Mouse (Mus musculus): Measurements from ENCODE around the gene St14.
"Not testable (repeated sequence)": the region's sequence is repeated elsewhere in the genome, so short reads cannot be mapped to it uniquely, and the experiment has no call there.

St14 gene

GRCm38 (mm10) chr9:31131205-31131968, at the start of gene St14:
St14 (minus strand) TSS chr9:31131853.
- in situ Hi-C loops (cut with MboI, MseI), result no loop called here

DNA sequence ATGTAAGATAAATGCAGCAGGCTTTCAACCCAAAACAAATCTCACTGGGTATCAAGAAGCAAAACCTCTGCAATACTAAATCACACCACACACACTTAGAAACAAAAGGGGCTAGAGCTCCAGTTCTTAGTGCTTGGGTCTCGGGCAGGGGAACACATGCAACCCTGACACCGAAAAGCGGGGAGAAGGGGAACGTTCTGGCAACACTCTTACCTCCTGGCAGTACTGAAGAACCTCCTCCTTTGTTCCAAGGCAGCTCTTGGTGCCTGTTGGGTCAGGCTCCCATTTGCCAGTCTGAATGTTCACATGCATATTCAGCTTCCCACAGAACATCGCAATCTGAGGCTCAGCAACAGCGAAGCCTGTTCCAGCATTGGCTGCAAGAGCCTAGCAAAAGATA, 46.0 kb upstream of the St14 start:
- in situ Hi-C loops (cut with MboI, MseI), result loop anchor here (10.0 kb wide), 1 partner anchor 1457 kb away; the partner anchor contains the start of gene Ets1

GRCm38 (mm10) chr9:31176379-31177130, 44.9 kb upstream of the St14 start:
- in situ Hi-C loops (cut with MboI, MseI), result loop anchor here (10.0 kb wide), 1 partner anchor 1458 kb away; the partner anchor contains the start of gene Ets1

DNA sequence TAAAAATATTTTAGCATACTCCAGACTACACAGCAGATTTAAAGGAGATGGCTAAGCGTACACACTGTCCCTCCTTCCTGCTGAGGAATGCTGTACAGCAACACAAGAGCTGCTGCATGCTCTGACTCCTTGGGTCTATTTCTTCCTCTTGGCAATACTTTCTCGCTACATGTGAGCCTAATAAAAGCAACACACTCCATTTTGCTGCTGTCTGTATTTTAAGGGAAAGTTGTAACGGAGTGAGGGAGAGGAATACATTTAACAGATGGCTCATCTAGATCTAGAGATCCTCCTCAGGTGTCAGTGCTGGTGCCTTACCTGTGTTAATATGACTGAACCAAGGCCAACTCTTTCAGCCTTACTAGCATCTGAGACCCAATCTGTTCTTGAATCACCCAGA, 44.3 kb upstream of the St14 start:
- in situ Hi-C loops (cut with MboI, MseI), result loop anchor here (10.0 kb wide), 1 partner anchor 1459 kb away; the partner anchor contains the start of gene Ets1

DNA sequence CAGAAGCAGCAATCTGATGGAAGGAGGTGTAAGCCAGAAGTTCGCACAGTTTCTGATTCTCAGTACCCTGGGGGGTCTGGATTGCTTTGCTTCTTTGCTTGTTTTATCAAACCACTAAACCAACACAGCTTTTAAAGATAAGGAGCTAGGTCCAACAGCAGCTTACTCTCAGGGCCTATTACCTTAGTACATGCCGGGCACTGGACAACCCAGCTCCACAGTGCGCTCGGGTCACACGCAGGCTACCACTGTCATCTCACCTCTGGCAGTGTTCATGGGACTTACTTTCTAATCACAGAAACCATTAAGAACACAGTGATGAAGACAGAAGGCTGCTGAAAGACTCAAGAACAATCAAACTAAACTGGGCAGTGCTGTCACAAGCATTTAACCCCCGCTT, 43.7 kb upstream of the St14 start:
- in situ Hi-C loops (cut with MboI, MseI), result loop anchor here (10.0 kb wide), 1 partner anchor 1459 kb away; the partner anchor contains the start of gene Ets1

DNA sequence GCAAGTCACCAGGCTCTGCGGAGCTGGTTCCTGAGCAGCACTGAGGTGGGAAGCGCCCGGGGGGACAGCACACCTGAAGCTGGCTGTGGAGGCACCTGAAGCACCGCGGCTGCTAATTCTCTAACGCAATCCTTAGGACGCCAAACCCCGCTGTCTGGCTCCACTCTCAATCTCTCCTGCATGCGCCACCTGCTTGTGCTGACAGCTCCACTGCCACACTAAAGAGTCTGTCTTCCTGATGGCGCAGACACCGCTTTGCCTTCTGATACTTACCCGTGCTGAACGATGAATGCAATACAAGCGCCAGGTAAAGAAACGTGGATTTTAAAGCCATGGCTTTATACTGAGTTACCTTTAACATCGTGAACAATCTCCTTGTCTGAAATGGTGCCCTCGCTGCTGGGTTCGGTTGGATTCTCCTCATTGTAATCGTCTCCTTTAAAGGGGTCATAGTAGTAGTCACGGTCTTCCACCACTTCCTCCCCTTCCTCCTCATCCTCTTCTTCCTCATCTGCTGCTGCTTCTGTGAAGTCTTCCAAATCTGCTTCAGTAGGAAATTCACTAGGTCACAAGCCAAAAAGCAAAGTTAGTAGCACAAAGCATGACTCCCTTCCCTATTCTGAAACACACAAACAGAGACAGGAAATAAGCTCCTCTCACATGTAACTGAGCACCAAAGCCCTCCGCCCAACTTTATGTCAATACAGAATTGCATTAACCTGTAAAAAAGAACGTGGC, 36.9 kb upstream of the St14 start:
- in situ Hi-C loops (cut with MboI, MseI), result no loop called here

GRCm38 (mm10) chr9:31167305-31167704, 35.7 kb upstream of the St14 start:
- in situ Hi-C loops (cut with MboI, MseI), result no loop called here

GRCm38 (mm10) chr9:31165505-31165904, 33.9 kb upstream of the St14 start:
- in situ Hi-C loops (cut with MboI, MseI), result not testable (repeated sequence)

DNA sequence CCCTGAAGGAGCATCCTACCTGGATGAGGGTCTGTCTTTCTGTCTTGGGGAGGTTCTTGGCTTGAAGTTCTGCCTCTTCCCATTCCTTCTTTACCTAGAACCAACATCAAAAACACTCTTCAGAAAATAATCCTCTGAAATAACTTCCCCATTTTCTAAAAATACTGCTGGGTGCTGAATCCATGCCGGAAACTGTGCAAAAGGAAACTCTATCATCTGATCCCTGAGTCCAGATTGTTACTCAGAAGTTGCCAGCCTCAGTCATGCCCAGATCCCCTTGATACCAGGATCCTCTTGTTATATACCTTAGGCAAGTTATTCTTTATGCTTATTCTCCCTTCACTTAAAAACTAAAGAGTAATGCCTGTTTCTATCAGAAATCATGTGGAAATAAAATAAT, 31.7 kb upstream of the St14 start:
- in situ Hi-C loops (cut with MboI, MseI), result loop anchor here (5.0 kb wide), 1 partner anchor 189 kb away; no protein-coding TSS in a partner anchor

DNA sequence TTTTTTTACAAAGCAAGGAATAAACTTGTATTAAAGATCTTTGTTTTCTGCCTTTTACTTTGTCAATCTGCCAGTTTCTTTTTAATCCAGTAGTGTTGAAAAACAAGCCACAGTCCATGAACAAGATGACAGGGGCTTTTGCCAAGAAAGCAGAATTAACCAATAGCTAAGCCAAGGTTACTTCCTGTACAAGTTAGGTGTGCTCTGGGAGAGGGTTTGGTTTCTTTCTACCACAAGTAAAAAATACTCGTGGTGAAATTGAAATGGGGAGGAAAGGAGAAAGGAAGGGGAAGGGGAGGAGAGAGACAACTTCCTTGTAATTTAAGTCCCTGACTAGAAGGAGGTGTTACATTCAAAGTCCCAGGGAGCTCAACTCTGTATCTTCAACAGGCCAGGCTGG, 31.3 kb upstream of the St14 start:
- in situ Hi-C loops (cut with MboI, MseI), result loop anchor here (5.0 kb wide), 1 partner anchor 189 kb away; no protein-coding TSS in a partner anchor

DNA sequence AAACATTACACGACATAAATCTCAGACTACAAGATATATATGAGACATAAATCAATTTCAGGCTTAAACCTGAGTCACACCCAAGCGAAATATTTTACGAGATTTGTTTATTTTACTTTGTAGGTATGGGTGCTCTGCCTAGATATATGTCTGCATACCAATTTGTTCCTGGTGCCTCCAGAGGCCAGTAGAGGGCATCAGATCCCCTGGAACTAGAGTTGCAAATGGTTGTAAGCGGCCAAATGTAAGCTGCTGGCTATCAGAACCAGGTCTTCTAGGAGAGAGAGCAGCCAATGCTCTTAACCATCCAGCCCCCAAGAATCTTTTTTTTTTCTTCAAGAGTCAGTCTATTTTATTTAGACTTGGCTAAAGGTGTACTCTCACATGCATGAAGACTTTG, 28.3 kb upstream of the St14 start:
- in situ Hi-C loops (cut with MboI, MseI), result loop anchor here (5.0 kb wide), 1 partner anchor 192 kb away; no protein-coding TSS in a partner anchor

DNA sequence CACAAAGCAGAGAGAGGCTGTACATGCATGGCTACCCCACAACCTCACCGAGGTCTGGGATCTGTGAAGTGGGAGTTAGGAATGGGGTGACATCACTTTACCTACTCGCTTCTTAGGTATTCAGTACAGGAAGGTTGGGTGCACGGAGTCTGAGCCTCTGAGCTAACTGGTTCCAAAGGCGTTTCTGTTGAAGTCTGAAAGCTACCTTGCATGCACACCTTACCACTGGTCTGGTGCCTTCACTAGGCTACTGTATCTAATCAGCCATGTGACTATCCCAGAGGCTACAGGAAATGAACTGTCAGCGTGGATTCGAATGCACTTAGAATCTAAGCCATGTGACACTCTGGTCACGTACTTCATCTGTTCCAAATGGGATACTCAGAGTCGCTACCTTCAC, 24.9 kb upstream of the St14 start:
- in situ Hi-C loops (cut with MboI, MseI), result no loop called here

DNA sequence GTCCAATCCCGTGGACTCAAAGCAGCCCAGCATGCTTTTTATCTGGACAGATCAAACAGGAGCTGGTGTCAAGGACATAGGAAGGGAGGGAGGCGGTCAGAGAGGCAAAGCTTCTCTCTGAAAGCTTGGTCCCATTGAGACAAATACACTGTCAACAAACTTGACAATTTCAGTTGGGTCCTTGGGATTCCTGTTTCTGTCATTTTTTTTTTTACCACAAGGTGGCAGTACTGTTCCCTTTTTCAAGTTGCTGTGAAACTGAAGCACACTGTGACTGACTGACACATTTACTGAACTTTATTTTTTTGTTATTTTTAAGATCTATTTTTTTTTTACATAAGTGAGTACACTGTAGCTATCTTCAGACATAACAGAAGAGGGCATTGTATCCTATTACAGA, 19.4 kb upstream of the St14 start:
- in situ Hi-C loops (cut with MboI, MseI), result no loop called here

DNA sequence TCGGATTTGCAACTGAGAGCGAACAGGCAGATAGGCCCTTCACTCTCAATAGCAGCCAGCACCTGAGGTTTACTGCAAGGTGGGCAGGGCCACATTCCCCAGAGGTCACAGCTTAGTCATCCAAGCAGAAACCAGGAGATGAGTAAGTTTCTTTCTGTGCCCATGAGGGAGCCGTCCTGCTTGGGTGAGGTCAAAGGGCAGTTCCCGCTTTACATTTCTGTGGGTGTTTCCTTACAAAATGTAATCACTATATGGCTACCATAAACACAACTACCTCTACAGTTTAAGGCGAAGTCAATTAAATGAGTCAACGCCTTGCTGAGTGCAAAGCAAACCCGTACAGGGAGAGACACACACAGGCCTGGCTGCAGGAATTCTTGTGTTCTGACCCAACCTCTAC, 16.5 kb upstream of the St14 start:
- in situ Hi-C loops (cut with MboI, MseI), result no loop called here

GRCm38 (mm10) chr9:31145272-31145925, 13.7 kb upstream of the St14 start:
- in situ Hi-C loops (cut with MboI, MseI), result no loop called here

DNA sequence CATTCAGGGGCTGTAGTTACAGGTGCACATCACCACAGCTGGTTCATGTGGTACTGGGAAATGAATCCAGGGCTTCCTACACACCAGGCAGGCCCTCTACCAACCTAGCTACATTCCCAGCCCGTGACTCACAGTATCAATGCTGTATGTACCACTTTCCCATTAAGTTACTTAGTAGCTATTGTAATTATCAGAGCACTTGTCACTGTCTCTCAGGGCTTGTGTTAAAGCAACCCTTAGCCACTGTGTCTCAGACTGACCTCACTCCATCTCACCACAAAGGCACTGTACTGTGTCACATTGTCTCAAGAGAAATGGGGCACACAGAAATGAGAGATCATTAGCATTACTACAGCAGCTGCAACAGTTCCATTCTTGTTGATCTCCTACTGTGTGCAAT, 11.3 kb upstream of the St14 start:
- in situ Hi-C loops (cut with MboI, MseI), result no loop called here

DNA sequence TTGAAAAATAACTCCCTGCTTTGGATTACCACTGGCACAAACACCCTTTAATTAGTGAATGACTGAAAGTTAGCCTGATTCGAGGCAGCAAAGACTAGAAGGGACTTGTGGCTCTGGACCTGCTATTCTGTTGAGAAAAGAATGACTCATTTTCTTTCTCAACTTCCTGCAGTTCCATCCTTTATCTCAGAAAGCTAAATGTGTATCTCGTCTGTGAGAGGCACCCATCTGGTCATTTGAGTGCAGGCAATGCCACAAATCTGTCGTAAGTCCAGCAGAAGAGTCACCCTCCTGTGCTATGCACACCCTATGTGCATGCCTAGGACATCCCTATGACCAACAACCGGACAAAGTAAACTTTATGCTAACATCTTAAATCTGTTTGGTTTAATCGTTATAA, 1.5 kb upstream of the St14 start:
- in situ Hi-C loops (cut with MboI, MseI), result no loop called here

- in situ Hi-C loops (cut with MboI, MseI), result no loop called here
Observed at GRCm38 (mm10) chr9:31130357-31131204, 1.1 kb downstream of the St14 start.

GRCm38 (mm10) chr9:31129956-31130355, 1.7 kb downstream of the St14 start:
- in situ Hi-C loops (cut with MboI, MseI), result no loop called here

DNA sequence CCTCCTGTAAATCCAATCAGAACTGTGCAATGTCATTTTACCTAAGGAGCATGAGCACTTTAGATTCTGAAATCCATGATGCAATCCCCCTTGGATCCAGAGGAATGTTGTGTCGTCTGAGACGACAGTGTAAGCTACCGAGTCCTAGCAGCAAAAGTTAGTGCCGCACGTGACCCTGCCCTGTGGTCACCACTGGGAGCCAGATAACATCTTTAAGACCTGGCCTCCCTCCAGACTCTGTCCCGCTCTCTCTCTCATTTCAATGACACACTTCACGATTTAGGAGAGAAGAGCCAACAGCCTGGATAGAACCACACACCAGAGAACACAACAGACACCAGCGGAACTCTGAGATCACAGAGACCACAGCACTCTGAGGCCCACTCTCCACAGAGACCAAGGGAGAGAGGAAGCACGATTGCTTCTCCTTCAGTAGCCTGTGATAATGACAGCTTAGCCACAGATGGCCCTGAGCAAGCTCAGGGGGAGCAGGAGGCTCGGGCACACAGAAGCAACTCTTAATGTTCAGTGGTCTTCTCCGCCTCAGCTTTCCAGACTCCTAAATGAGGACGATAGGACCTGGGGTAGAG, 3.7 kb downstream of the St14 start:
- in situ Hi-C loops (cut with MboI, MseI), result no loop called here
